Mouse (Mus musculus) heart, embryonic 13.5 days (tissue): ENCODE measurements around the gene Plekha7. TPM values are rescaled to one million over a fixed set of nuclear protein-coding genes. Genes with fewer than 3 reads are reported as not detected.

ENCODE experiments used
- ATAC-seq: fragments of 200-750 bp; cut with Nextera tagmentation; 2 replicates; pipeline ENCODE4 v1.8.0; 2017; ENCODE audit warnings: moderate TSS enrichment; ENCODE audit not compliant: insufficient number of reproducible peaks, low FRiP score, low TSS enrichment; ENCODE audit errors: extremely low read depth
- H3K27ac ChIP-seq: fragments of 300-500 bp; sonication (generic); replicated peaks from 2 replicates; pipeline ENCODE4 v1.5.1; 2015; ENCODE audit warnings: moderate library complexity, mild to moderate bottlenecking, inconsistent platforms
- H3K27me3 ChIP-seq: fragments of 300-500 bp; sonication (generic); replicated peaks from 2 replicates; pipeline ENCODE4 v1.6.1; 2015; ENCODE audit warnings: mild to moderate bottlenecking, inconsistent platforms
- H3K36me3 ChIP-seq: fragments of 300-500 bp; sonication (generic); 2 replicates; pipeline ENCODE4 v1.6.1; 2015; ENCODE audit warnings: mild to moderate bottlenecking, inconsistent platforms
- H3K4me1 ChIP-seq: fragments of 300-500 bp; sonication (generic); 2 replicates; pipeline ENCODE4 v1.6.1; 2015; ENCODE audit warnings: inconsistent platforms
- H3K4me2 ChIP-seq: fragments of 300-500 bp; sonication (generic); 2 replicates; pipeline ENCODE4 v1.6.1; 2015; ENCODE audit warnings: inconsistent platforms, mild to moderate bottlenecking, moderate library complexity
- H3K4me3 ChIP-seq: fragments of 300-500 bp; sonication (generic); 2 replicates; pipeline ENCODE4 v1.5.1; 2015; ENCODE audit warnings: moderate library complexity, mild to moderate bottlenecking, inconsistent platforms
- H3K9ac ChIP-seq: fragments of 300-500 bp; sonication (generic); 2 replicates; pipeline ENCODE4 v1.6.1; 2015; ENCODE audit warnings: inconsistent platforms, mild to moderate bottlenecking, moderate library complexity
- H3K9me3 ChIP-seq: fragments of 300-500 bp; sonication (generic); 2 replicates; pipeline ENCODE4 v1.6.1; 2016; ENCODE audit warnings: inconsistent platforms
- WGBS: fragments of 180-500 bp; shearing (Covaris S2); methylation state at CpG from one replicate; pipeline ENCODE4 v1.1.7; 2015; ENCODE audit warnings: mixed read lengths; 5-methylcytosine and 5-hydroxymethylcytosine counted together
- polyA plus RNA-seq: library from polyadenylated mRNA; unstranded; fragments of >200 nt; fragmentation: Nextera tagmentation; extraction: Ambion mirVana; gene quantifications from 2 replicates; pipeline ENCODE4 v1.2.1, GENCODE M21; 2015

The Plekha7 gene
- polyA plus RNA-seq, 1 experiment from 2014 or later: 38.4 TPM

- H3K27me3 ChIP-seq: peaks cover 36% of the 10 kb centered on the region
- no peaks in the 10 kb centered on the region for H3K9me3 ChIP-seq
- ATAC-seq: no peak
- H3K4me3 ChIP-seq: peak overlapping the region; percentile 72
- no peaks in the 10 kb centered on the region for H3K36me3 ChIP-seq
- peak overlapping the region; percentile 90 for H3K9ac ChIP-seq
- peak overlapping the region; percentile 88 for H3K4me2 ChIP-seq
- H3K4me1 ChIP-seq: peaks cover 86% of the 10 kb centered on the region
- 41% methylated on average over 8 of the region's 8 CpGs for WGBS
- H3K27ac ChIP-seq: peak overlapping the region; percentile 92
Observed at GRCm38 (mm10) chr7:116236608-116237007, 71.6 kb downstream of the Plekha7 start.

GRCm38 (mm10) chr7:116234287-116234806, 73.8 kb downstream of the Plekha7 start:
- H3K4me1 ChIP-seq: peaks cover 89% of the 10 kb centered on the region
- peaks cover 36% of the 10 kb centered on the region for H3K27me3 ChIP-seq
- H3K4me3 ChIP-seq: 0 out of 2 replicates have a peak overlapping the region, but pooled peaks have one; percentile 8
- peak overlapping the region; percentile 88 for H3K4me2 ChIP-seq
- no peak overlapping the region for H3K27ac ChIP-seq
- no peaks in the 10 kb centered on the region for H3K36me3 ChIP-seq
- ATAC-seq: no peak
- no peaks in the 10 kb centered on the region for H3K9me3 ChIP-seq
- WGBS: 46% methylated on average over 7 of the region's 7 CpGs
- H3K9ac ChIP-seq: peak overlapping the region; percentile 90; the same call in 1 of the 2 replicates

GRCm38 (mm10) chr7:116230811-116231609, 77.2 kb downstream of the Plekha7 start:
- H3K9ac ChIP-seq: no peak overlapping the region
- H3K27ac ChIP-seq: peak overlapping the region; percentile 60
- H3K9me3 ChIP-seq: no peaks in the 10 kb centered on the region
- H3K4me3 ChIP-seq: no peak overlapping the region
- peak overlapping the region; percentile 2; the same call in 1 of the 2 replicates for H3K4me2 ChIP-seq
- H3K36me3 ChIP-seq: no peaks in the 10 kb centered on the region
- peaks cover 88% of the 10 kb centered on the region for H3K4me1 ChIP-seq
- H3K27me3 ChIP-seq: peaks cover 7% of the 10 kb centered on the region
- no peak for ATAC-seq
- WGBS: 41% methylated on average over 11 of the region's 11 CpGs

GRCm38 (mm10) chr7:116226877-116227282, 81.3 kb downstream of the Plekha7 start:
- no peak overlapping the region for H3K4me3 ChIP-seq
- no peaks in the 10 kb centered on the region for H3K9me3 ChIP-seq
- no peak for ATAC-seq
- peak overlapping the region; percentile 20; the same call in 1 of the 2 replicates for H3K27ac ChIP-seq
- no peaks in the 10 kb centered on the region for H3K36me3 ChIP-seq
- 0 out of 2 replicates have a peak overlapping the region, but pooled peaks have one; percentile 6 for H3K9ac ChIP-seq
- H3K27me3 ChIP-seq: no peaks in the 10 kb centered on the region
- peaks cover 87% of the 10 kb centered on the region for H3K4me1 ChIP-seq
- no peak overlapping the region for H3K4me2 ChIP-seq
- WGBS: 72% methylated on average over 7 of the region's 7 CpGs

GRCm38 (mm10) chr7:116226316-116226715, 81.9 kb downstream of the Plekha7 start:
- Histone ChIP-seq H3K4me3 (no peak overlapping the region), H3K27me3 (no peaks in the 10 kb centered on the region), H3K27ac (no peak overlapping the region), H3K9me3 (no peaks in the 10 kb centered on the region), H3K36me3 (no peaks in the 10 kb centered on the region), H3K9ac (no peak overlapping the region), H3K4me1 (peaks cover 87% of the 10 kb centered on the region), H3K4me2 (no peak overlapping the region)
- 78% methylated on average over 6 of the region's 6 CpGs for WGBS
- no peak for ATAC-seq

- 40% methylated on average over 2 of the region's 2 CpGs for WGBS
- Histone ChIP-seq H3K27me3 (no peaks in the 10 kb centered on the region), H3K9me3 (no peaks in the 10 kb centered on the region), H3K4me1 (peaks cover 91% of the 10 kb centered on the region), H3K27ac (peak overlapping the region; percentile 66), H3K36me3 (no peaks in the 10 kb centered on the region), H3K4me2 (peak overlapping the region; percentile 42), H3K4me3 (no peak overlapping the region), H3K9ac (peak overlapping the region; percentile 48)
- no peak for ATAC-seq
Observed at GRCm38 (mm10) chr7:116224543-116224942, 83.6 kb downstream of the Plekha7 start.

GRCm38 (mm10) chr7:116223010-116223783, 85.0 kb downstream of the Plekha7 start:
- peaks cover 3% of the 10 kb centered on the region; the same call in 1 of the 2 replicates for H3K36me3 ChIP-seq
- H3K4me1 ChIP-seq: peaks cover 85% of the 10 kb centered on the region
- peak overlapping the region; percentile 56 for H3K27ac ChIP-seq
- H3K9me3 ChIP-seq: no peaks in the 10 kb centered on the region; the same call in 1 of the 2 replicates
- H3K9ac ChIP-seq: peak overlapping the region; percentile 14; the same call in 1 of the 2 replicates
- WGBS: 58% methylated on average over 14 of the region's 14 CpGs
- no peak overlapping the region; the same call in 1 of the 2 replicates for H3K4me2 ChIP-seq
- no peak overlapping the region for H3K4me3 ChIP-seq
- no peak for ATAC-seq
- H3K27me3 ChIP-seq: no peaks in the 10 kb centered on the region

- Histone ChIP-seq H3K4me2 (peak overlapping the region; percentile 18; the same call in 1 of the 2 replicates), H3K9me3 (no peaks in the 10 kb centered on the region; the same call in 1 of the 2 replicates), H3K4me3 (no peak overlapping the region), H3K36me3 (peaks cover 3% of the 10 kb centered on the region; the same call in 1 of the 2 replicates), H3K4me1 (peaks cover 78% of the 10 kb centered on the region), H3K27me3 (no peaks in the 10 kb centered on the region), H3K27ac (peak overlapping the region; percentile 56), H3K9ac (peak overlapping the region; percentile 24; the same call in 1 of the 2 replicates)
- WGBS: 39% methylated on average over 8 of the region's 8 CpGs
- no peak for ATAC-seq
Observed at GRCm38 (mm10) chr7:116222288-116223009, 85.7 kb downstream of the Plekha7 start.

- Histone ChIP-seq H3K4me3 (no peak overlapping the region), H3K4me2 (0 out of 2 replicates have a peak overlapping the region, but pooled peaks have one; percentile 18), H3K27ac (peak overlapping the region; percentile 56), H3K9me3 (no peaks in the 10 kb centered on the region; the same call in 1 of the 2 replicates), H3K36me3 (peaks cover 3% of the 10 kb centered on the region; the same call in 1 of the 2 replicates), H3K4me1 (peaks cover 72% of the 10 kb centered on the region), H3K9ac (0 out of 2 replicates have a peak overlapping the region, but pooled peaks have one; percentile 52), H3K27me3 (no peaks in the 10 kb centered on the region)
- 41% methylated on average over 7 of the region's 7 CpGs for WGBS
- ATAC-seq: no peak
Observed at GRCm38 (mm10) chr7:116221883-116222282, 86.3 kb downstream of the Plekha7 start.

GRCm38 (mm10) chr7:116220103-116220707, 88.0 kb downstream of the Plekha7 start:
- no peak overlapping the region for H3K4me2 ChIP-seq
- no peak overlapping the region for H3K4me3 ChIP-seq
- no peak overlapping the region for H3K9ac ChIP-seq
- H3K27ac ChIP-seq: no peak overlapping the region
- no peak for ATAC-seq
- no peaks in the 10 kb centered on the region for H3K27me3 ChIP-seq
- H3K9me3 ChIP-seq: peaks cover 7% of the 10 kb centered on the region; the same call in 1 of the 2 replicates
- H3K4me1 ChIP-seq: peaks cover 57% of the 10 kb centered on the region
- H3K36me3 ChIP-seq: peaks cover 13% of the 10 kb centered on the region
- WGBS: 64% methylated on average over 12 of the region's 12 CpGs
